Mouse (Mus musculus): Measurements from ENCODE around the gene Ltv1. TPM values are rescaled to one million over a fixed set of nuclear protein-coding genes. Genes with fewer than 3 reads are reported as not detected.

Gene Ltv1
- polyA plus RNA-seq (2012; rRNA removed) = 10.0 and 12.1 TPM in 2 replicates

DNA sequence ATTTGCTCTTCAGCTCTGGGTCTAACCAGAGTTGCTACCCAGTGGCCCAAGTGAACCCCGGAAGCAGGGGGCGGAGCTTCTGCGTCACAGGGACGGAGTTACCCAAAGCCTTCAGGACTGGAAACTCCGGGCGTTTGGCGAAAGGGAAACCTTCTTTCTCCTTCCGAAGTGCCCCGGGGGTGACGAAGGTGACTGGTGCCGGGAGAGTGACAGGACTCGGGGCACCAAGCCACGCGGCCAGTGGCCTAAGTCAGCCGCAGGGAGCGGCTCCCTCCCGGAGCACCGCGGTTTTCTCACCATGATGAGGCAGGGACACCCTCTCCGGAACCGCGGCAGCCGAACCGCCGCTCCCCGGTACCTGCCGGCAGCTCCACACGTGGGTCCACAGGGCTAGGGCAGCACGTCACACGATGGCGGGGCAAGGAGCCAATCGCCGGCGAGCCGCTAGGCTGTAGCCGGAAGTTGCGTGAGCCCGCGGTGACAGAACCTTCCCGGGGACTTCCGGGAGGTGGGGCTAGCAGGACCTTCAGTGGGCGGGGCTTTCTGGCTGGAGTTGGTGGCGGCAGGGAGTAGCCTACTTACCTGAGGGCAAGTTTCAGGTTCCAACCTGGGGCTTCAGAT is at the start of gene Ltv1:
TSS of gene Ltv1 (minus strand) at position 438 of the 621 bp plus-strand sequence.
- no peaks in the 10 kb centered on the region for H3K36me3 ChIP-seq (ENCODE audit: control insufficient read depth, insufficient read depth, low read length)
- no peak for TF ChIP-seq CTCF (conservative IDR thresholded peaks at IDR 0.05; ENCODE audit: insufficient read depth, insufficient read length, low read depth, low read length)
- no peak for TF ChIP-seq POLR2A (IDR thresholded peaks at IDR 0.05; ENCODE audit: low read depth, low read length)
- H3K27ac ChIP-seq (ENCODE audit: insufficient read depth, low read depth, low read length) = peak within 1 kb of the TSS; percentile 77
- peak; percentile 98 for DNase-seq
- H3K27me3 ChIP-seq (replicated peaks; ENCODE audit: control insufficient read depth, insufficient read depth, low read length) = no peaks in the 10 kb centered on the region
- WGBS = under 1% methylated on average over 43 of the region's 43 CpGs
- peaks cover 2% of the 10 kb centered on the region; the same call in 1 of the 2 replicates for H3K4me1 ChIP-seq (ENCODE audit: control insufficient read depth, insufficient read depth, low read length)
- H3K4me3 ChIP-seq (ENCODE audit: insufficient read depth, low read depth, low read length) = peak within 1 kb of the TSS; percentile 80

DNA sequence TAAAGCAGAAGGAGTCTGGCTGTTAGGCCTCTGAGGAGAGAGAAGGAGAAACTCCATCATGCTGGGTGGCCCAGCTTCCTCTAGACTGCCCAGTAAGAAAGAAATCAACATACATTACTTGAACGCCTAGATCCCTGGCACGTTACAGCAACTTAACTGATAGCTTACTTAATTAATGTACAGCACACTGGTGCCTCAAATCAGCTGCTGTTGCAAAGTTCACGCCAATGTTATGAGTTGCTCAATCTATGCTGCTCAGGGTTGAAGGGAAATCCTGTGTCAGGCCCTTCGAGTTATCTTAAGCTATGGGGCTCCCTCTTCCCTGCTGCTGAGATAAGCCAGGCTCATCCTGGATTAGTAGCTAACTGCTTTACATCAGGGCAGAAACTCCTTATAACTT is 47.5 kb upstream of the Ltv1 start:
- no peak overlapping the region for H3K27ac ChIP-seq (ENCODE audit: insufficient read depth, low read depth, low read length)
- peaks cover 5% of the 10 kb centered on the region; the same call in 1 of the 2 replicates for H3K4me1 ChIP-seq (ENCODE audit: control insufficient read depth, insufficient read depth, low read length)
- H3K4me3 ChIP-seq (ENCODE audit: insufficient read depth, low read depth, low read length) = no peak overlapping the region
- H3K27me3 ChIP-seq (replicated peaks; ENCODE audit: control insufficient read depth, insufficient read depth, low read length) = no peaks in the 10 kb centered on the region
- WGBS = 77% methylated on average over 4 of the region's 4 CpGs
- peaks cover 4% of the 10 kb centered on the region for H3K36me3 ChIP-seq (ENCODE audit: control insufficient read depth, insufficient read depth, low read length)
- TF ChIP-seq CTCF (conservative IDR thresholded peaks at IDR 0.05; ENCODE audit: insufficient read depth, insufficient read length, low read depth, low read length) (no peak), POLR2A (IDR thresholded peaks at IDR 0.05; ENCODE audit: low read depth, low read length) (no peak)
- DNase-seq = no peak

DNA sequence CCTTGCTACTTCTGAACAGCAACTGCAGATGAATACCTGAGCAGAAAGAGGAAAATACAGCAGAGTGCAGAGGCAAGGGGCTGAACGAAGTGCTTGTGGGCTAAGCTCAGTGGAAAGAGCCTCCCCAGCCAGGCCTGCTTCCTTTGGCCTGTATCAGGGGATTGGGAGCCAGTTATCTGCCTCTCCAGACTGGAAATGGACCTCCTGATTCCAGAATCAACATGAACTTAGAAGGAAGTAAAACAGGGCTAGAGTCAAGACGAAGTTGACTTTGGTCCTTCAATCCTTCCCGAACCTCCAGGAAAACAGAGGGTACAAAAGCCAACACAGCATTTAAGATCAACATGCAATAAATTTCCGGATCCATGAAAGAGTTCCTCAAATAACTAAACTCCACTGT is 45.2 kb upstream of the Ltv1 start:
- Histone ChIP-seq H3K4me1 (ENCODE audit: control insufficient read depth, insufficient read depth, low read length) (peaks cover 5% of the 10 kb centered on the region; the same call in 1 of the 2 replicates), H3K36me3 (ENCODE audit: control insufficient read depth, insufficient read depth, low read length) (no peaks in the 10 kb centered on the region; the same call in 1 of the 2 replicates), H3K4me3 (ENCODE audit: insufficient read depth, low read depth, low read length) (no peak overlapping the region), H3K27me3 (replicated peaks; ENCODE audit: control insufficient read depth, insufficient read depth, low read length) (no peaks in the 10 kb centered on the region), H3K27ac (ENCODE audit: insufficient read depth, low read depth, low read length) (no peak overlapping the region; the same call in 1 of the 2 replicates)
- WGBS = 62% methylated on average over 4 of the region's 4 CpGs
- no peak for DNase-seq
- TF ChIP-seq POLR2A (IDR thresholded peaks at IDR 0.05; ENCODE audit: low read depth, low read length) = no peak
- TF ChIP-seq CTCF (conservative IDR thresholded peaks at IDR 0.05; ENCODE audit: insufficient read depth, insufficient read length, low read depth, low read length) = no peak

DNA sequence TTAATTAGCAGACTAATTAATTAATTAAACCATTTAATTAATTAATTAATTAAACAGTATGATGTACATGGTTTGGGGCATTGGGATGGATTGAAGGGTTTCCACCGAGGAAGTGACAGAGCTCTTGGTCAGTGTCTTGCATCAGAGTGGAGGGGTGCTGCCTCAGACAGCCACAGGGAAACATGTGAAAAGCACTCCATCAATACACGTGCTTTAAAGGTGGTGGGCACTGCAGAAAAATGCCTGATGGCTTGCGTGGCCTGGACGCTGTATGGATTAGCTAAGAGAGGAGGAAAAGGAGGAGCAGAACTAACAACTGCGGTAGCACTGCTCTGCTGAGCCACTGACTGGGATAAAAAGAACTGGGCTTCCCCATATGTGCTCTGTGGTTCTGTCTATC is 43.9 kb upstream of the Ltv1 start:
- H3K36me3 ChIP-seq (ENCODE audit: control insufficient read depth, insufficient read depth, low read length) = no peaks in the 10 kb centered on the region; the same call in 1 of the 2 replicates
- TF ChIP-seq CTCF (conservative IDR thresholded peaks at IDR 0.05; ENCODE audit: insufficient read depth, insufficient read length, low read depth, low read length) (no peak), POLR2A (IDR thresholded peaks at IDR 0.05; ENCODE audit: low read depth, low read length) (no peak)
- no peak for DNase-seq
- peaks cover 5% of the 10 kb centered on the region; the same call in 1 of the 2 replicates for H3K4me1 ChIP-seq (ENCODE audit: control insufficient read depth, insufficient read depth, low read length)
- WGBS = 95% methylated on average over 5 of the region's 5 CpGs
- no peak overlapping the region for H3K27ac ChIP-seq (ENCODE audit: insufficient read depth, low read depth, low read length)
- H3K4me3 ChIP-seq (ENCODE audit: insufficient read depth, low read depth, low read length) = no peak overlapping the region
- H3K27me3 ChIP-seq (replicated peaks; ENCODE audit: control insufficient read depth, insufficient read depth, low read length) = no peaks in the 10 kb centered on the region

GRCm38 (mm10) chr10:13234503-13234902 is 41.5 kb upstream of the Ltv1 start:
- 80% methylated on average over 3 of the region's 3 CpGs for WGBS
- no peak for TF ChIP-seq POLR2A (IDR thresholded peaks at IDR 0.05; ENCODE audit: low read depth, low read length)
- no peak for TF ChIP-seq CTCF (conservative IDR thresholded peaks at IDR 0.05; ENCODE audit: insufficient read depth, insufficient read length, low read depth, low read length)
- Histone ChIP-seq H3K27ac (ENCODE audit: insufficient read depth, low read depth, low read length) (no peak overlapping the region), H3K4me3 (ENCODE audit: insufficient read depth, low read depth, low read length) (no peak overlapping the region), H3K36me3 (ENCODE audit: control insufficient read depth, insufficient read depth, low read length) (no peaks in the 10 kb centered on the region; the same call in 1 of the 2 replicates), H3K27me3 (replicated peaks; ENCODE audit: control insufficient read depth, insufficient read depth, low read length) (no peaks in the 10 kb centered on the region), H3K4me1 (ENCODE audit: control insufficient read depth, insufficient read depth, low read length) (peaks cover 5% of the 10 kb centered on the region; the same call in 1 of the 2 replicates)
- no peak for DNase-seq

DNA sequence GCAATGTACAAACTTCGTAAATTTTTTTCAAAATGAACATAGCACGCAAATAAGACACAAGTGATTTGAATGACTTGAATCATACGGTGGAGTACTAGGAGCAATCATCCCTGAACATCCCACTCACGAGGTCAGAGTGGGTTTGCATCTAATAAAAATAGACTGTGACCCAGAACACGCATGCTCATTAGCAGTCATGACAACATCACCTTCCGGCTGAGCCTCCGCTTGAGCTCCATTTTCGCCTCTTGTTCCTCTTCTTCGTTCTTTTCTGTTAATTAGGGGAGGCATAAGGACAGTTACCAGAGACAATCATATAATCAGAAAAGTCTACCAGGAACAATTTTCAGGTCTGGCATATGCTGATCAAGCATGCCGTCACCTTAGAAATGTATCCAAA is 41.0 kb upstream of the Ltv1 start:
- DNase-seq = no peak
- no peak overlapping the region for H3K27ac ChIP-seq (ENCODE audit: insufficient read depth, low read depth, low read length)
- 80% methylated on average over 10 of the region's 10 CpGs for WGBS
- TF ChIP-seq POLR2A (IDR thresholded peaks at IDR 0.05; ENCODE audit: low read depth, low read length) (no peak), CTCF (conservative IDR thresholded peaks at IDR 0.05; ENCODE audit: insufficient read depth, insufficient read length, low read depth, low read length) (no peak)
- H3K27me3 ChIP-seq (replicated peaks; ENCODE audit: control insufficient read depth, insufficient read depth, low read length) = no peaks in the 10 kb centered on the region
- peaks cover 5% of the 10 kb centered on the region; the same call in 1 of the 2 replicates for H3K4me1 ChIP-seq (ENCODE audit: control insufficient read depth, insufficient read depth, low read length)
- H3K36me3 ChIP-seq (ENCODE audit: control insufficient read depth, insufficient read depth, low read length) = no peaks in the 10 kb centered on the region; the same call in 1 of the 2 replicates
- H3K4me3 ChIP-seq (ENCODE audit: insufficient read depth, low read depth, low read length) = no peak overlapping the region

- 62% methylated on average over 2 of the region's 2 CpGs for WGBS
- H3K27me3 ChIP-seq (replicated peaks; ENCODE audit: control insufficient read depth, insufficient read depth, low read length) = no peaks in the 10 kb centered on the region
- no peak for DNase-seq
- no peaks in the 10 kb centered on the region; the same call in 1 of the 2 replicates for H3K36me3 ChIP-seq (ENCODE audit: control insufficient read depth, insufficient read depth, low read length)
- H3K27ac ChIP-seq (ENCODE audit: insufficient read depth, low read depth, low read length) = no peak overlapping the region
- no peak for TF ChIP-seq POLR2A (IDR thresholded peaks at IDR 0.05; ENCODE audit: low read depth, low read length)
- no peak for TF ChIP-seq CTCF (conservative IDR thresholded peaks at IDR 0.05; ENCODE audit: insufficient read depth, insufficient read length, low read depth, low read length)
- no peak overlapping the region for H3K4me3 ChIP-seq (ENCODE audit: insufficient read depth, low read depth, low read length)
- peaks cover 1% of the 10 kb centered on the region; the same call in 1 of the 2 replicates for H3K4me1 ChIP-seq (ENCODE audit: control insufficient read depth, insufficient read depth, low read length)
Observed at GRCm38 (mm10) chr10:13233143-13233622, 40.2 kb upstream of the Ltv1 start.
